Mouse (Mus musculus) megakaryocyte, embryonic 14.5 days (primary cell): ENCODE results near the gene Bloc1s3. TPM values are rescaled to one million over a fixed set of nuclear protein-coding genes. Genes with fewer than 3 reads are reported as not detected.

Experiments used
- H3K27me3 ChIP-seq: replicated peaks from 2 replicates; pipeline ENCODE3; 2012; ENCODE audit warnings: inconsistent platforms
- H3K36me3 ChIP-seq: replicated peaks from 2 replicates; pipeline ENCODE3; 2012; ENCODE audit warnings: low read length, inconsistent platforms, mixed read lengths
- H3K4me1 ChIP-seq: 2 replicates; pipeline ENCODE4 v1.6.1; 2012; ENCODE audit warnings: inconsistent platforms
- H3K4me3 ChIP-seq: replicated peaks from 2 replicates; pipeline ENCODE3; 2012; ENCODE audit warnings: moderate library complexity, mild to moderate bottlenecking, inconsistent platforms
- H3K9me3 ChIP-seq: 2 replicates; pipeline ENCODE4 v1.6.1; 2012; ENCODE audit warnings: inconsistent platforms
- FLI1 ChIP-seq: IDR thresholded peaks from 2 replicates; pipeline ENCODE4 v1.6.1; 2012; ENCODE audit warnings: low read length, inconsistent platforms, mixed read lengths
- GATA1 ChIP-seq: IDR thresholded peaks from 3 replicates; pipeline ENCODE4 v1.6.1; 2012; ENCODE audit warnings: mixed read lengths, low read length, inconsistent platforms, borderline replicate concordance
- polyA plus RNA-seq: library from polyadenylated mRNA; stranded (reverse); fragments of >175 nt; gene quantifications from 2 replicates; pipeline ENCODE4 v1.2.3, GENCODE M21; 2012; ENCODE audit warnings: low replicate concordance; ENCODE audit not compliant: insufficient read depth

The Bloc1s3 gene
- polyA plus RNA-seq, 1 experiment, result 6.5 TPM

- peak overlapping the region; percentile 93 for H3K4me3 ChIP-seq
- H3K36me3 ChIP-seq, result peaks cover 50% of the 10 kb centered on the region
- no peaks in the 10 kb centered on the region for H3K9me3 ChIP-seq
- H3K4me1 ChIP-seq, result peaks cover 71% of the 10 kb centered on the region
- H3K27me3 ChIP-seq, result no peaks in the 10 kb centered on the region
- no peak for TF ChIP-seq GATA1
- TF ChIP-seq FLI1, result no peak
Measured at GRCm38 (mm10) chr7:19456628-19457027, 51.5 kb downstream of the Bloc1s3 start.

DNA sequence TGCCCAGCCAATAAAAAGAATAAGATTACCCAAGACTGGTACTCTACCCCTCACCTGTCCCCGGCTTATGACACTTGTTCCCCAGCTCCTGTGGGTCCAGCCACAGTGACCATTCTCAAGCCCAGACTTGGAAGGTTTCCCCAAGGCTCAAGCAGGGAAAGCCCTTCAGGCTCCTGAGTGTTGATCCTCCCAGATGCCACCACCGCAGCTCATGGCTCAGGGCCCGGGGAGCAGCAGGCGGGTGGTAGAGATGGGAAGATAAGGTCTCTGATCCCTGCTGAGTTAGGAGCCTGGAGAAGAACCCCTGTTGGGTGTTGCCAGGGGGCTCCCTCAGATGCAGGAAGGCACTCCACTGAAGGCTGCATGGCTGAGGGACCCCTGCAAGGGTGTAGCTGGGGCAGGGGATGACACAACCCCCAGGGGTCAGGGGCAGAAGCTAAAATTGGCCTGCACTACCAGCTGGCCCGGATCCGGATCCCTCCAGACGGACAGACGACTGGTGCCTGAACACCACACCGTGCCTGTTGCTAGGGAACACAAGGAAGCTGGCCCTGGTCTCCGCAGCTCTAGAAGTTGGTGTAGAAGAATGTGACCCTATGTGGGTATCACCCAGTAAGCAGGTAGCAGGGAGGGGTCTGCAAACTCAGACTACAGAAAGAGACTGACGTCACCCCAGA is 52.2 kb downstream of the Bloc1s3 start:
- Histone ChIP-seq H3K36me3 (peaks cover 57% of the 10 kb centered on the region), H3K9me3 (no peaks in the 10 kb centered on the region), H3K4me3 (peak overlapping the region; percentile 21), H3K4me1 (peaks cover 72% of the 10 kb centered on the region), H3K27me3 (no peaks in the 10 kb centered on the region)
- TF ChIP-seq FLI1 (no peak), GATA1 (no peak)

DNA sequence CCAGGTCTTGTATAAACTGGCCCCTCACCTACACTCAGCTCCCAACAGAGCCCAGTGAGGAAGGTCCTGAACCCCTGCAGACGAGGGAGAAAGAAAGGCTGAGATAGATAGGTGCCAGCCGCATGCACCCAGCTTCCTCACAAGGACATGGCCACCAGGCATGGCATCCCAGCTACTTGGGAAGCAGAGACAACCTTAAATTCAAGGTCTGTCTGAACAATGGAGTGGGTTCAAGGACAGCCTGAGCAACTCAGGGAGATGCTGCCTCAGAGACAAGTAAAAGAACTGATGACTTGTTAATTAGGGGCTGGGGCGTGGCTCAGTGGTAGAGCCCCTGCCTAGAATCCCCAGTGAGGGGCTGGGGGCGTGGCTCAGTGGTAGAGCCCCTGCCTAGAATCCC is 53.0 kb downstream of the Bloc1s3 start:
- Histone ChIP-seq H3K4me3 (no peak overlapping the region), H3K36me3 (peaks cover 65% of the 10 kb centered on the region), H3K27me3 (no peaks in the 10 kb centered on the region), H3K4me1 (peaks cover 72% of the 10 kb centered on the region), H3K9me3 (no peaks in the 10 kb centered on the region)
- TF ChIP-seq FLI1 (no peak), GATA1 (no peak)

Other genes with a start within 250 kb of the Bloc1s3 start
- 828 and 2,423 TPM in 2 replicates for gene Vasp, start 236.6 kb downstream of the Bloc1s3 start, polyA plus RNA-seq
- gene Ppm1n, start 228.3 kb downstream of the Bloc1s3 start, polyA plus RNA-seq, result not detected in 2 replicates
- gene Rtn2, start 225.7 kb downstream of the Bloc1s3 start, polyA plus RNA-seq, result 6.1 and 8.4 TPM in 2 replicates
- gene Fosb, start 198.3 kb downstream of the Bloc1s3 start, polyA plus RNA-seq, result 12.9 and 33.1 TPM in 2 replicates
- gene Ercc1, start 163.6 kb downstream of the Bloc1s3 start, polyA plus RNA-seq, result 36.5 and 52.2 TPM in 2 replicates
- gene Cd3eap, start 148.9 kb downstream of the Bloc1s3 start, polyA plus RNA-seq, result 13.3 and 50.4 TPM in 2 replicates
- 21.5 and 54.3 TPM in 2 replicates for gene Ppp1r13l, start 148.6 kb downstream of the Bloc1s3 start, polyA plus RNA-seq
- gene Ercc2, start 126.4 kb downstream of the Bloc1s3 start, polyA plus RNA-seq, result 24.2 and 30.8 TPM in 2 replicates
- 1.3 TPM in 1 of 2 replicates, not detected in the other for gene Klc3, start 104.3 kb downstream of the Bloc1s3 start, polyA plus RNA-seq
- 0.96 TPM in 1 of 2 replicates, not detected in the other for gene Ckm, start 103.6 kb downstream of the Bloc1s3 start, polyA plus RNA-seq
- 102 and 169 TPM in 2 replicates for gene Mark4, start 49.5 kb downstream of the Bloc1s3 start, polyA plus RNA-seq
- 40.8 and 53.6 TPM in 2 replicates for gene Exoc3l2, start 45.0 kb downstream of the Bloc1s3 start, polyA plus RNA-seq
- 608 and 613 TPM in 2 replicates for gene Trappc6a, start within 50 bp of the Bloc1s3 start, polyA plus RNA-seq
- 1.3 and 2.9 TPM in 2 replicates for gene Nkpd1, start 9.5 kb upstream of the Bloc1s3 start, polyA plus RNA-seq
- gene Ppp1r37, start 54.7 kb upstream of the Bloc1s3 start, polyA plus RNA-seq, result 88.1 and 108 TPM in 2 replicates
- 6.0 and 13.6 TPM in 2 replicates for gene Zfp296, start 68.9 kb upstream of the Bloc1s3 start, polyA plus RNA-seq
- 30.5 and 69.9 TPM in 2 replicates for gene Gemin7, start 69.2 kb upstream of the Bloc1s3 start, polyA plus RNA-seq
- 109 and 265 TPM in 2 replicates for gene Clasrp, start 96.1 kb upstream of the Bloc1s3 start, polyA plus RNA-seq
- 14.8 and 22.5 TPM in 2 replicates for gene Relb, start 121.1 kb upstream of the Bloc1s3 start, polyA plus RNA-seq
- 153 and 336 TPM in 2 replicates for gene Clptm1, start 156.7 kb upstream of the Bloc1s3 start, polyA plus RNA-seq
- gene Apoc2, start 169.6 kb upstream of the Bloc1s3 start, polyA plus RNA-seq, result 114 TPM in 1 of 2 replicates, not detected in the other
- gene Gm44805, start 173.1 kb upstream of the Bloc1s3 start, polyA plus RNA-seq, result not detected in 2 replicates
- gene Apoc4, start 173.1 kb upstream of the Bloc1s3 start, polyA plus RNA-seq, result 7.1 and 10.7 TPM in 2 replicates
- 31.2 and 454 TPM in 2 replicates for gene Apoc1, start 184.3 kb upstream of the Bloc1s3 start, polyA plus RNA-seq
- 302 and 6,452 TPM in 2 replicates for gene Apoe, start 190.8 kb upstream of the Bloc1s3 start, polyA plus RNA-seq
- 129 and 184 TPM in 2 replicates for gene Tomm40, start 207.1 kb upstream of the Bloc1s3 start, polyA plus RNA-seq
- 4.0 and 6.8 TPM in 2 replicates for gene Nectin2, start 242.1 kb upstream of the Bloc1s3 start, polyA plus RNA-seq